Mouse (Mus musculus) heart, embryonic 12.5 days (tissue): Measurements from ENCODE around the gene Spred2. TPM values are rescaled to one million over a fixed set of nuclear protein-coding genes. Genes with fewer than 3 reads are reported as not detected.
"Not testable (repeated sequence)": the region's sequence is repeated elsewhere in the genome, so short reads cannot be mapped to it uniquely, and the experiment has no call there.

Experiments
- ATAC-seq: fragments of 200-750 bp; cut with Nextera tagmentation; 2 replicates; pipeline ENCODE4 v1.8.0; 2017; ENCODE audit warnings: moderate TSS enrichment, moderate library complexity; ENCODE audit not compliant: insufficient number of reproducible peaks, low FRiP score
- H3K27ac ChIP-seq: fragments of 300-500 bp; sonication (generic); 2 replicates; pipeline ENCODE4 v1.5.1; 2016; ENCODE audit warnings: mild to moderate bottlenecking, moderate library complexity; ENCODE audit not compliant: poor library complexity, severe bottlenecking
- H3K27me3 ChIP-seq: fragments of 300-500 bp; sonication (generic); replicated peaks from 2 replicates; pipeline ENCODE4 v1.6.1; 2016; ENCODE audit warnings: mild to moderate bottlenecking, moderate library complexity
- H3K36me3 ChIP-seq: fragments of 300-500 bp; sonication (generic); 2 replicates; pipeline ENCODE4 v1.6.1; 2016; ENCODE audit warnings: mild to moderate bottlenecking, moderate library complexity
- H3K4me1 ChIP-seq: fragments of 300-500 bp; sonication (generic); replicated peaks from 2 replicates; pipeline ENCODE4 v1.6.1; 2016; ENCODE audit warnings: mild to moderate bottlenecking
- H3K4me2 ChIP-seq: fragments of 300-500 bp; sonication (generic); 2 replicates; pipeline ENCODE4 v1.6.1; 2016; ENCODE audit warnings: mild to moderate bottlenecking, moderate library complexity
- H3K4me3 ChIP-seq: fragments of 300-500 bp; sonication (generic); 2 replicates; pipeline ENCODE4 v1.5.1; 2016; ENCODE audit warnings: mild to moderate bottlenecking
- H3K9ac ChIP-seq: fragments of 300-500 bp; sonication (generic); 2 replicates; pipeline ENCODE4 v1.6.1; 2016; ENCODE audit warnings: mild to moderate bottlenecking, moderate library complexity
- H3K9me3 ChIP-seq: fragments of 300-500 bp; sonication (generic); replicated peaks from 2 replicates; pipeline ENCODE4 v1.6.1; 2016; ENCODE audit warnings: mild to moderate bottlenecking, moderate library complexity
- WGBS: fragments of 180-500 bp; shearing (Covaris S2); methylation state at CpG from one replicate; pipeline ENCODE4 v1.1.7; 2016; 5-methylcytosine and 5-hydroxymethylcytosine counted together
- polyA plus RNA-seq: library from polyadenylated mRNA; unstranded; fragments of >200 nt; fragmentation: Nextera tagmentation; extraction: Ambion mirVana; gene quantifications from 2 replicates; pipeline ENCODE4 v1.2.1, GENCODE M21; 2016

Gene Spred2
- polyA plus RNA-seq, 1 experiment from 2014 or later, result 5.5 TPM

DNA sequence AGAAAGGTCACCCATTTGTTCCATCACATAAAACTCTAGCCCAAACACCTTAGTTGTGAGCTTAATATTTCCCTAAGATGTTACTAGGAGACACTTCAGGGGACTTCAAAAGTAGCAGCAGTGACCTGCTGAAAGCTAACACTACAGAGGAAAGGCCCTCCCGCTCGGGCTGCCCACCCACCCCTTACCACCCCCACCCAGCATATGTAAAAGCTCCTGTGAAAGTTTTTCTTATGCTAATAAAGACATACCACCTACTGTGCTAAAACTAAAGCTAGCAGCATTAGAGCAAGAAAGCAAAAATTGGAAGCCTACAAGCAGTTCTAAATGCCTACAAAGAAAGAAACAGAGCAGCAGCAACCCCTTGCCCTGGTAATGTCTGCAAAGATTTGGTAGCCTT is 139.9 kb downstream of the Spred2 start:
- H3K27ac ChIP-seq, H3K9me3 ChIP-seq, H3K27me3 ChIP-seq, ATAC-seq, H3K4me3 ChIP-seq, H3K4me2 ChIP-seq, H3K9ac ChIP-seq, H3K4me1 ChIP-seq: not testable (repeated sequence)
- WGBS, result 55% methylated on average over 2 of the region's 2 CpGs
- peaks cover 69% of the 10 kb centered on the region for H3K36me3 ChIP-seq

DNA sequence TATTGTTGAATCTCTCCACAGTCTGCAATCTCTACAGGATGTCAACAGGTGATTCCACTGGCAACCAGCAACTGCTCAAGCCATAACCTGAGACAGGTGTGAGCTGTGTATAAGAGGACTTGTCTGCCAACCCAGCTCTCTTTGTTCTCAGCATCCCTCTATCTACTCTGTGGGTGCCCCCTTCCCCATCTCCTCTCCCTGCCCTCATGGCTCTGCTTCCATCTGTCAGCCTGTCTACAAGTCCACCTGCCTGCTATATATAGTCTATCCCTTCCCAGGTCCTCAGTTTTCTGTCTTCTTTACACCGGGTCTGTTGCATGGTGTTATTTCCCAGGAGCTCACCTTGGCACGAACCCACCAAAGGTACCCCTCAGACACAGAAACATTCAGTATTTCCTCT is 140.8 kb downstream of the Spred2 start:
- H3K9ac ChIP-seq, result no peak overlapping the region
- H3K4me1 ChIP-seq, result no peaks in the 10 kb centered on the region
- no peak overlapping the region for H3K4me2 ChIP-seq
- H3K27me3 ChIP-seq, result no peaks in the 10 kb centered on the region
- no peak overlapping the region for H3K4me3 ChIP-seq
- H3K9me3 ChIP-seq, result no peaks in the 10 kb centered on the region
- ATAC-seq, result no peak
- WGBS, result 89% methylated on average over 2 of the region's 2 CpGs
- peaks cover 69% of the 10 kb centered on the region for H3K36me3 ChIP-seq
- no peak overlapping the region for H3K27ac ChIP-seq

DNA sequence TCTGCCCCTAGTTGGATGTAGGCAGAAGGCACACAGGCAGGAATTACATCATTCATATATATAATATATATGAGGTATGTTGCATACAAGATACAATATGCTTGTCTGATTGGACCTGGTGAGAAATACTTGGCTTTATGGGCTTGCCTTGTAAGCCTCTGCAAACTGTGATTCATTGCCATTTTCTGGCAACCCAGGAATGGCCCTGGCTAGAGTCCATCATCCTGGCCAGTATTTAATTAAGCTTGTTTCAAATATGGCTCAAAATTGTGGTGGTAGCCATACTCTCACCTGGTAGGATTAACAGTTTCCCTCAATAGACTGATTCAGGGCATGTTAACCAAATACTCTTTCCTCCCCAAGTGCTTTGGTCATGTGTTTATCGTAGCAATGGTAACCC is 141.9 kb downstream of the Spred2 start:
- no peak for ATAC-seq
- WGBS, result 96% methylated on average over 1 of the region's 1 CpGs
- no peaks in the 10 kb centered on the region for H3K9me3 ChIP-seq
- H3K27me3 ChIP-seq, result no peaks in the 10 kb centered on the region
- no peak overlapping the region for H3K4me3 ChIP-seq
- H3K36me3 ChIP-seq, result peaks cover 67% of the 10 kb centered on the region
- no peak overlapping the region for H3K9ac ChIP-seq
- no peak overlapping the region for H3K4me2 ChIP-seq
- no peak overlapping the region for H3K27ac ChIP-seq
- no peaks in the 10 kb centered on the region for H3K4me1 ChIP-seq

DNA sequence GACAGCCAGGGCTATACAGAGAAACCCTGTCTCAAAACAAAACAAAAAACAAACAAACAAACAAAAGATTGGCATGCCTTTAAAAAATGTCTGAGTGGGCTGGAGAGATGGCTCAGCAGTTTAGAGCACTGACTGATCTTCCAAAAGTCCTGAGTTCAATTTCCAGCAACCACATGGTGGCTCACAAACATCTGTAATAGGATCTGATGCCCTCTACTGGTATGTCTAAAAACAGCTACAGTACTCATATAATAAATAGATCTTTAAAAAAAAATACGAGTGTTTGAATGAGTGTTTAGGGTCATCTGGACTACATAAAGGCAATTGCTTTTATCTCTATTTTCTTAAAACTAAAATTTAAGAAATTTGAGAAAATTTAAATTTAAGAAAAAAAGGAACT is 143.3 kb downstream of the Spred2 start:
- 67% methylated on average over 1 of the region's 1 CpGs for WGBS
- H3K4me3 ChIP-seq, result no peak overlapping the region
- H3K4me1 ChIP-seq, result no peaks in the 10 kb centered on the region
- no peak overlapping the region for H3K27ac ChIP-seq
- no peaks in the 10 kb centered on the region for H3K27me3 ChIP-seq
- H3K9ac ChIP-seq, result no peak overlapping the region
- no peak for ATAC-seq
- H3K36me3 ChIP-seq, result peaks cover 69% of the 10 kb centered on the region
- H3K9me3 ChIP-seq, result no peaks in the 10 kb centered on the region
- H3K4me2 ChIP-seq, result no peak overlapping the region

DNA sequence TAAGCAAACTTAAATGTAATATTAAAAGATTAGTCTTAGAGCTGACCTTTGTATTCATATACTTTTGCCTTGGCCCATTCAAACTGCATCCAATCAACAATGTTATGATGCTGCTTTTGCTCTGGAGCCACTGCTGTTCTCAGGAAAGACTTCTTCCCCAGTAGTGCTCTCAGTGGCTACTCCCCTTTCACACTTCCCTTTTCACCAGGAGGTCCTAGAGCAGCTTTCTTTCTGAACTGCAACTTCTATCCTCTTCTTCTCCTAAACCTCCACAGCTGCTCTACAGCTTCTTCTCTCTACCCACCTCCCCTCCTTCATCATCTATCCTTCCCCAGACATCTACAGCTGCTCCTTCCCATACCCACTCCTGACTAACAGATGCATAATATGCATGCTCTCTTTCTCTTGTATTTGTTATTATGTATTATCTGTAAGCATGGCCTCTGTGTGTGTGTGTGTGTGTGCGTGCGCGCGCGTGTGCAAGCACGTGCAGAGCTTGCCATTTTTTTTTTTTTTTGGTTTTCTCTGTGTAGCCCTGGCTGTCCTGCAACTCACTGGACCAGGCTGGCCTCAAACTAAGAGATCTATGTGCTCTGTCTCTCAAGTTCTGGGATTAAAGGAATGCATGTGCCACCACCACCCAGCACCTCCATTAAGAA is 144.3 kb downstream of the Spred2 start:
- Histone ChIP-seq H3K9me3 (no peaks in the 10 kb centered on the region), H3K4me1 (no peaks in the 10 kb centered on the region), H3K27ac (no peak overlapping the region), H3K4me2 (no peak overlapping the region), H3K36me3 (peaks cover 75% of the 10 kb centered on the region), H3K27me3 (no peaks in the 10 kb centered on the region), H3K4me3 (no peak overlapping the region), H3K9ac (no peak overlapping the region)
- no peak for ATAC-seq
- 95% methylated on average over 6 of the region's 6 CpGs for WGBS

DNA sequence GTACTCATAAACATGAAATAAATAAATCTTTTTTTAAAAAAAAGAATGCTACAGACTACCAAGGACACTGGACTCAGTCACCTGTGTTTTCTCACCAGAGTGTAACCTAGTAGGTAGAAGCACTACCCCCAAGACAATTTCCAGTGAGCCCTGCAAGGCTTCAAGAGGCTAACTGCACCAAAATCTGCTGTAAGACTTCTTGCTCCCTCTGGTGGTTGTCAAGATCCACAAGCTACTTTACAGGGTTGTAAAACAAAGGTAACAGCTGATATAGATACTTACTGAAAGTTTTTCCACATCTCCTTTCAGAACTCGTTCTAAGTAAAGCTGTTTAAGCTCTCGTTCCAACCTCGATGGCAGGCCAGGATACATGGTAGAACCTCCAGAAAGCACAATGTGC is 148.0 kb downstream of the Spred2 start:
- Histone ChIP-seq H3K36me3 (peaks cover 67% of the 10 kb centered on the region), H3K27ac (no peak overlapping the region), H3K4me3 (no peak overlapping the region), H3K4me1 (no peaks in the 10 kb centered on the region), H3K4me2 (no peak overlapping the region), H3K27me3 (no peaks in the 10 kb centered on the region), H3K9me3 (no peaks in the 10 kb centered on the region), H3K9ac (no peak overlapping the region)
- 78% methylated on average over 3 of the region's 3 CpGs for WGBS
- no peak for ATAC-seq

DNA sequence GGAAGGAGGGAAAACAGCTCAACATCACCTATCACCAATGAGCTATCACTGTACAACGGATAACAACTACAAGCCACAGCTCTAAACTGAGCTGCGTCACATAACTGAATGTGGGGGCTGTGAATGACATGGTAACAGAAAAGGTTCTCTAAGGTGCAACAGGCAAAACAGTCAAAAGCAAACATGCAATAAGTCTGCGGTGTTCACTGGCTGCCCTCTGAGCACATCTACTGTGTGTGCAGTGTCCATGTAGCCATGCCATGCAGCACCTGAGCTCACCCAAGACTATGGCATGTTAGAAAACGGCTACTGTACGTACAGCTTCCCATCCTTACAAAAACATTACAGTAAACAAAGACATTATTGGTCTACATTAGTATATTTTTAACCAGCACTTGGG is 148.7 kb downstream of the Spred2 start:
- Histone ChIP-seq H3K36me3 (peaks cover 71% of the 10 kb centered on the region), H3K9me3 (no peaks in the 10 kb centered on the region), H3K4me3 (no peak overlapping the region), H3K27ac (no peak overlapping the region), H3K27me3 (no peaks in the 10 kb centered on the region), H3K4me2 (no peak overlapping the region), H3K4me1 (no peaks in the 10 kb centered on the region), H3K9ac (no peak overlapping the region)
- ATAC-seq, result no peak
- WGBS, result 85% methylated on average over 5 of the region's 5 CpGs

Other genes with a start within 250 kb of the Spred2 start
- gene Actr2, start 188.5 kb downstream of the Spred2 start, polyA plus RNA-seq, result 104 and 108 TPM in 2 replicates